Mouse (Mus musculus) adrenal gland, postnatal 25 days (tissue): ENCODE measurements around the gene Maz. TPM values are rescaled to one million over a fixed set of nuclear protein-coding genes. Genes with fewer than 3 reads are reported as not detected.

Source experiments
- DNase-seq: peaks from one replicate; pipeline ENCODE4 v3.0.0; 2021; ENCODE audit warnings: mixed read lengths
- total RNA-seq: library from RNA; stranded (reverse); gene quantifications from 2 replicates; pipeline ENCODE4 v1.2.3, GENCODE M21; 2021

Gene Maz
- total RNA-seq, 1 experiment from 2014 or later = 171 TPM

DNA sequence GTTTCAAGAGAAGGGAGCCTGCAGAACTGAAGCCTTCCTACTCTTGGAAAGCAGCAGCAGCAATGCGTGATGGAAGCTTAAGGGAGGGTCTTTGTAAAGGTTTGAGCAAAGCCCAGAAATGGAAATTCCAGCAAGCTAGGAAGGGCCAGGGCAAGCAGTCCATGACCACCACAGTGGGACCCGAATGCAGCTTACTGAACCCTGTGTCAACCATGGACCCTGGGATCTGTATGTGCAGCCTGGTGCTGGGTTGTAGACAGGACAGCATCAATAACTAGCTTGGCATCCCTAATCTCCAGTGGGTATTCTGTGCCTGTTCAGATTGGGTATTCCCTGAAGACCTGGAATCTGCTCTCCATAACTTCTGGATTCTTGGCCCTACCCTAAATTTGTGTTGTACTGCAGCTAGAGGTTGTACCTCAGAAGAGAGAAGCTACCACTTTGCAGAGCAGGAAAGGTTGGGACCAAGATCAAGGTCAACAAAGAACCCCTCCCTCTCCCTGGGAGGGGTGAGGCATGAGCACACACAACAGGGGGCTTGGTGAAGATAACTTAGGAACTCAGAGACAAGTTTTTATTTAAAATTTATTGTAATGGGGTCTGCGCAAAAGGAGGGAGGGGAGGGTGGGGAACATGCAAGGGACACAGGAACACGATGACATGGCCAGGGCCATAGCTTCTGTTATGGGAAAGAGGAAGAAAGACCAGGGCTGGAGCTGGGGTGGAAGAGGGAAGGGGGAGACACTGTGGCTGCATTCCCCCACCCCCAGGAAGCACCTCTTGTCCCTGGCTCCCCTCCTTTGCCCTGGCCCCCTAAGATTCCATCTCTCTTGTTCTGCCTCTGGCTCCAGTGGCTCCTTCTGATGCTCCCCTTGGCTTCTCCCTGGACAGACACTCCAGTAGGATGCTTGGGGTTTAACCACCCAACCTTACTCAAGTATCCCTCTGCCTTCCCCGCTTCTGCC is 5.0 kb downstream of the Maz start:
- DNase-seq = no peak

DNA sequence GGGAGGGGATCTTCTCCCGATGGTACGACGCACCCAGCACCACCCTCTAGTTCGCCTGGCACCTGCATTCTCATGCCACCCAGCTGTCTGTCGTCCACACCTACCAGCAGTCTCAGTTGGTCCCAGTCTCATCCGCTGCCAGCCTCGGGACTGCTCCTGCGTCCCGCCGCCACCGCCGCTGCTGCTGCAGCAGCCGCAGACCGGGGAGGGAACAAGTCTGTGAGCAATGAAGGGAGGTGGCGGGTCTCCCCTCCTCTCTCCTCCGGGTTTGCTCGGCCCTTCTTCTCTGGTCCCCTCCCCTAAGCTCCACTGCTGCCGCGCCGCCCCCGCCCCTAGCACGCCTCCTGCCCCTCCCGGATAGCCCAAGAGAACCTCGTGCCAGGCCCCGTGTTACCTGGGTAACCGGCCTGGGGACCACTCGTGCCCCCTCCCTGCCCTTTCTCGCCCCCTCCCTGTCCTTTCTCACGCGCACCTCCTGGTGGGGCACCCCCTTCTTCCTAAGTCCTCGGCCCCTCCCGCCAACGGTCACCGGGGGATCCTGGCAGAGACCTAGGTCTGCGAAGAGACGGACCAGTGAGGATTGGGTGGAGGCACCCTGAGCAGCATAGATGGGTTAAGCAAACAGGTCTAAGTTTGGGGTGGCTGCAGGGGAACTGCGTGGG is 5.8 kb downstream of the Maz start, which contains the start of the genes Gm42742 and Prrt2:
Gene Gm42742 (minus strand): TSS at position 197 of the 662 bp plus-strand sequence.
Gene Prrt2 (minus strand): TSS at position 311 of the 662 bp plus-strand sequence.
- peak; percentile 54 for DNase-seq

DNA sequence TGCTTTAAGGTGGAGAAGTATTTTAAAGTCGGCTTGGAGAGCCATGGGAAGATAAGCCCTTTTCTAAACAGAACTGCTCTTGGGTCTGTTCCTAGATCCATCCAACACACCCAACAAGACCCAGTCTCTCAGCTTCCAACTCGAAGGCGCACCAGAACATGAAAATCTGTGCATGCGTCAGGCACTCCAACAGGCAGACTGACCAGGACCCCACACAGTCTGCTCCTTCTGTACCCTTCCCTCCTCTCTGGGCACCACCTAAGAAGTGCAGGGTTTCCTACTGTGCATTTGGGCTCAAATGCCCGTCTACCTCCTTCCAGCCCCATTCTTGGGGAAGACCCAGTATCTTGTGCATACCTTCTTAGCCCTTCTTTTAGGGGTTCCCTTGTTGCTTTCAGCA is 6.3 kb downstream of the Maz start:
- no peak for DNase-seq

DNA sequence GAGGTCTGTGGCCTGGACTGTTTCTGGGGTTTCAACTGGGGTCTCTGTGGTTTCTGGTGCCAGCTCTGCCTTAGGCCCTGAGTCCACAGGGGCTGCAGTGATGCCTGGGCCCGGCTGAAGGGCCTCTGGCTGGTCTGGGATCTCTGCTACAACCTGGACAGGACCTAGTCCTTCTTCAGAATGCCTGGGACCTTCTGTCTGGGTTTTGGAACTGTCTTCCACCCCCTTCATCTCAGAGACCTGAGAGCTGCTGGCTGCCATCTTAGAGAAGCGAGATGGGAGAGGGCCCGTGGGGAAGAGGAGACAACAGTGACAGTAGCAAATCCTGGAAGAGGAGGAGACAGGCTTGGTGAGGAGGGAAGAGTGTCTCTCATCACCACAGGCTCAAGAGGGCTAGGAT is 6.8 kb downstream of the Maz start:
- no peak for DNase-seq

DNA sequence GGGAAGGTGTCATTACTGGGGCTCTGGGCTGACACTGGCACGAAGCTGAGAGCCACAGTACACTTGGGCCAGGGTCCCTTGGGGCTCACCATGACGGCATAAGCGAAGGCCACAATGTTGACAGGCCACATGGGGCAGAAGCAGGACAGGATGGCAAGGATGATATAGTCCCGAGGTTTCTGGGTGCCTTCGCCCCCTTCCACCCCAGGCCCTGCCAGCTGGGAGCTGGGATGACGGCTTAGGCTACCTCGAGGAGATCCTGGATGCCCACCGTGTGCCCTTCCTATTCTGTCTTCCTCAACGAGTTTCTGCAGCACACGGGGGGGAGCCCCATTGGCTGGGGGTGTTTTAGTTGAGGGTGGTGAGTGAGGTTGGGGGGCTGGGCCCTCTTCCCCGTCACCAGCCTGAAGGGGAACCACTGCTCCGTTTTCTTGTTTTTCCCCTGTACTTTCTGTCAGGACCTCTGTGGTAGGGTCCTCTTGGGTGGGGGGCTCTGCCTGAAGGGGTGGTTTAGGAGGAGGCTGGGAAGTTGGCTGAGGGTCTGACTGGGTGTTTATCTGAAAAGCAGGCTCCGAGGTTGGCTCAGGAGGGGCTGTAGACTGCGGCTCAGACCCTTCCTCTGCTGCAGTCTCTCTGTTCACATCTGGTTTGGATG is 7.4 kb downstream of the Maz start:
- no peak for DNase-seq

DNA sequence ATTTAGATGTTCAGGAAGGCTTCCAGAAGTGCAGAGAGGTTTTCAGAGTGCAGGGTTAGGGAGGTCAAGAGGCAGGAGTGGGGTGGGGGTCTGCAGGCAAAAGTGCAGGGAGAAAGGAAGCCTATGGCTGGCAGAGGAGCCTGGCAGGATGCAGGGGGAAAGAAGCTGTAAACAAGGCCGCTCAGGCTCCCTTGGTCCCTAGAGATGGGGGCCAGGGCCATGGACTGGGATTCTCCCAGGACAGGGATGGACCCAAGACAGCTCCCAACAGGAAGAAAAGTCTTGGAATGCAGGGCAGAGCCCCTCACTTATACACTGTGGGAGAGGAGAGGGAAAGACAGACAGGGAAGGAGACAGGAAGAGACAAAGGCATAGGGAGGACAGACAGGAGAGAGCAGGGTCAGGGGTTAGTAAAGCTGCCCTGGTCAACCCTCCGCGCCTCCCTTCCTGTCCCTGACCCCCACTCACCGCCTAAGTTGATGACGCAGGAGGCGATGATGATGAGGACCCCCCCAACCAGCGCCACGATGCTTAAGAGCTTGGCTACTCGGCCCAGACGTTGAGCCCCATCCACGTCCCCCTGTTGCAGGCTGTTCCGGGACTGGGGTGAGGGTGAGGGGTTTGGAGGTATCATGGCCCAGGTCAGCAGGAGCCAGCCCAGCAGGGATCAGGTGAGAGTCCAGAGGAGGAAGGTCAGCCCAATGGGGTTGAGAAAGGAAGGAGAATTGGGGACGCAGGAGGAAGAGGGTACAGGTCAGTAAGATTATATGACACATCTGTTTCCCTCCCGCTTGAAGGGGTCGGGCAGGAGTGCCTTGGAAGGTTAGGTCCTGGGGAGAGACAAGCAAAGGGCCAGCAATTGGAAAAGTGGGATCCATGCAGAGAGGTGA is 8.2 kb downstream of the Maz start:
- no peak for DNase-seq

DNA sequence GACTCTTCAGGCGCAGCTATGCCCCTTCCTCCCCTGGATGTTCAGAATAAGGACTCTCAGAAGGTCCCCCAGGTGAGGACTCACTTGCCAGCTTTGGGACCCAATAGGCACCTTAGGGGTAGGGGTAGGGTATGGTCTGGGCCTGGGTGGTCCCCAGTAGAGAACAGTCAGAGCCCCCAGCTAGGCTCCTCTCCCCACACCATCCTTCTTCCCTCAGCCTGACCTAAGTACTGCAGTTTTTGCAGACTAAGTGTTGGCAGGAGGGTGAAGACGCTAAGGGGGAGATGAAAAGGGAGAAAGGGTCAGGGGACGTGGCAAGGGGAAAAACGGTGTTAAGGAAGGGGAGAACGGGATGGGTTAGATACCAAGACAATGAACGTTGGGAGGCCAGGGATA is 8.9 kb downstream of the Maz start:
- no peak for DNase-seq

DNA sequence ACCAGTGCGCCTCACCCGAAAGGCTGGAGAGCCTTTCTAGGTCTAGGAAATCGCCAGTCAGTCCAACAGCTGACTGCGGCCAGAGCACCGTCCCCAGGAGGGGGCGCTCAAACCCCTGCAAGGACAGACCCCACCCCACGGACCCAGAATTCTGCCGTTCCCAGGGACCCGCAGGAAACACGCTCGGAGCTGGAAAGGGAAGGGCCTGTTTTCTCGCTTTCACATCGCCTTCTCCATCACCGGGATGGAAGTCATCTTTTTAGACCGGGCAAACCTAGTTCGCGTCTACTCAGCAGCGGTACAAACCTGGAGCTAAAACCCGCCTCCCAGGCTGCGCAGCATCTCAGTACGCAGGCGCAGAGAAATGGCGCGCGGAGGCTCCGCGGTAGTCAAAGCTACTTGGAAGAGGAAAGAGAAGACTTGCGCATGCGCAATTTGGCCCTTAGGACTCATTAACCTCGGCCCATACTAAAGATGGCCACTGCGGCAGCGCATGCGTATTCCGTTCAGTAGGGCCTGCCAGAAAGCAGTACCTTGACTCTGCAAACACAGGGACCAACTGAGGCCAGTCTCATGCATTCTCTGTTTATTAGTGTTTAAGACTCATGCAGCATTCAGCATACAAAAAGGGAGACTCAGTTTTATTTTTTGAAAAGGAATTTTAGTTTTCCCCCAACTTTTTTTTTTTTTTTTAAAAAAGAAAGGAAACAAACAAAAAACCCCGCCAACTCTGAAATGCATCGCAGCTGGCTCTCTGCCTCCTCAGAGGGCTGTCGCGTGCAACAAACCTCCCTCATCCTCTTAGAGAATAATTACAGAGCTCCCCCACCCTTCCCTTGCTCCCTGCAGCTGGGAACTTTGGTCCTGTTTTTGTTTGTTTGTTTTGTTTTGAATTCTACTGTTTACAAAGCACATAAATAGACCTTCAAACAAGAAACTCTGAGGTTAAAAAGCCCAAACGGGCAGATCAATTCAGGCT is 9.6 kb downstream of the Maz start, which contains the start of gene Pagr1a:
Gene Pagr1a (minus strand): TSS at position 382 of the 979 bp plus-strand sequence.
- peak; percentile 96 for DNase-seq

DNA sequence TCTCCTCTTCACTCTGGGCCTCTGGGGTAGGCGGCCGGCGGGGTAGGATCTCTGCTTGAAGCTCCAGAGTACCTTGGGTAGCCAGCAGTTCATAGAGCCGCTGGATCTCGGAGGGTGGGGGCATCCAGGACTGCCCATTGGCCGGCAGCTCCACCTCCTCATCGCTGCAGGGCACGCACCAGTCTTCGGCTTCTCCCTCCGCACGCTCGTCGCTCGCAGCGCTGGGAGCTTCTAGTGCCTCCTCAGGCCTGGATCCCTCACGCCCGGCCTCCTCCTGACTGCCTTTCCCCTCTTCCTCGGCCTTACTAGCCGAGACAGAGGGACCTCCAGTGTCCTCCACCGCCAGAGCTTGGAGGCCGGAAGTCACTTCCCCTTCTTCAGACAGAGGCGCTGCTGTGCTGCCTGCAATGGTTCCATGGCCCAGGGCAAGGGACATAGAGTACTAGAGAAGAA is 10.3 kb downstream of the Maz start:
- peak; percentile 68 for DNase-seq

DNA sequence TGATC is 10.6 kb downstream of the Maz start, which contains the start of gene Pagr1b:
Gene Pagr1b (minus strand): TSS at position 4 of the 5 bp plus-strand sequence.
- no peak for DNase-seq

DNA sequence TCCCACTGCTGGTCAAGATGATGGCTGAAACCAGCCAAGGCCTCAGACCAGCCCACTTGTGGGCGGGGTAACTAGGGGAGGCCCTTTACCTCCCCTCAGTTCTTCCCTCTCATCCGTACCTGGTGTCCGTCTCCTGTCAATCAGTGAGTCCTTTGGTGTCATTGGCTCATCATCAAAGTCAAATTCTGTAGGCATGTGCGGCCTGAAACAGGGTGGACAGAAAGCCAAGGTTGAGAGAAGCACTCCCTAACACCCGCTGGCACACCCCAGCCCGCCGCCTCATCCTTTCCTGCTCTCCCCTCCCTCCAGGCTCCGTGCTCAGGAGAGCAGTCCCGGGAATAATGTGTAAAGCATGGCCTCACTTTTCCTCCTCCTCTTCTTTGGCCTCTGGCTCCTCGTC is 10.8 kb downstream of the Maz start:
- peak; percentile 50 for DNase-seq

DNA sequence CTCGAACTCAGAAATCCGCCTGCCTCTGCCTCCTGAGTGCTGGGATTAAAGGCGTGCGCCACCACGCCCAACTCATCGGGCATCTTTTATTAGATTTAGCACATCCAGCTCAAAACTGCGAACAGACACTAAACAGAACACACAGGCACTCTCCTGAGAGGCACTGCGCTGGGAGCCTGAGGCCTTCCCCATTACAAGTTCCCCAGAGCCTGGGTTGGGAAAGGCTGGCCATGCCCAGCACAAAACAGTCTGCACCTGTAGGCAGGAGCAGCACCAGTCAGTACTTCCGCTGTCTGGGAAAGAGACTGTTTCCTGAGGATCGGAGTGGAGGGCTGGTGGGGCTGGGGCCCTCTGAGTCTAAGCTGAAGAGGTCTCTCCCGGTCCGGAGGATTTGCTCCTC is 11.8 kb downstream of the Maz start:
- DNase-seq = no peak

DNA sequence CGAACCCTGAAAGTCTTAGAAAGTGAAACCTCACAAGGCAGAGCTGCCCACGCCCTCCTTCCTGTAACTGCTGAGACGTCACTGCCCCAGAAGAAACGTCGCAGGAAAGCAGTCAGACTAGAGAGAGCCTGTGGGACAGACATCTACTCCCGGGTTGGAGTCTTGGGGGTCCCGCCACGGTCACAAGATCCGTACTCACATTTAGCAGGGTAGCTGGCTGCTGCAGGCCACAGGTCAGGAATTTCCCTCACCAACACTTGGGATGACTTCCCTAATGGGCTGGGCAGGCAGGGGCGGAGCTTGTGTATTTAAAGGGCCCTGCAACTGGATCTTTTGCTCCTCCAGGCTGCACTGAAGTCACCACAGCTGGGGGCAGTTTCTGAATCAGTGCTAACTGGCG is 12.5 kb downstream of the Maz start, which contains the start of gene Mvp:
Gene Mvp (minus strand): TSS at position 302 of the 400 bp plus-strand sequence.
- peak; percentile 67 for DNase-seq

DNA sequence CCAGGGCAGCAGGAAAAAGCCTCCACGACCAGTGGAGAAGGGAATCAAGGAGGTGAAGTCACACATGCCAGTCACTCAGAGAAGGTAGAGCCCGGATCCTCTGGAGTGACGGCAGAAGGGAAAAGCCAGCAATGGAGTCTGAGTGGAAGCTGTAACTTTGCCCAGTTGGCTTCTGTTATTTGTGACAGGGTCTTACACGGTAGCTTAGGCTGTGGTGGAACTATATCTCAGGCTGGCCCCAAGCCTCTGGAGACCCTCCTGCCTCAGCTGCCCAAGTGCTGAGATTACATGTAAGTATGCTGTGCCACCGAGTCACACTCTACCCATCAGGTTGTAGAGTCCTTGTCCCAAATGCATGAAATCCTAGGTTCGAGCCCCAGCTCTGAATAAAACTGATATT is 13.5 kb downstream of the Maz start:
- DNase-seq = no peak

DNA sequence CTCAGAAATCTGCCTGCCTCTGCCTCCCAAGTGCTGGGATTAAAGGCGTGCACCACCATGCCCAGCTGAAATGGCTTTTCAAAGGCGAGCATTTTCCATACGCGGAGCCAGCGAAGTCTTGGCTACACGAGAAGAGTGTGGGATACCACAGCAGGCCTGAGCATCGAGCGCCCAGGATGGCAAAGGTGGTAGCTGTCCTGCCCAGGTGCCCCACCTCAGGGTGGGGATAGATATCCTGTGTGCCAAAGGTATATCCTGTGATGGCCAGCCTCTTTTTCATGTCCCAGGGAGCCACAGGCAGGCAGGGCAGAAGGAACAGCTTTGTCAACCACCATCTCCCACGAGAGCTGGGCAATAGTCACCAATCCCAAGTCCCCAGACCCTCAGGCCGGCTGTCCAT is 14.0 kb downstream of the Maz start:
- DNase-seq = no peak

DNA sequence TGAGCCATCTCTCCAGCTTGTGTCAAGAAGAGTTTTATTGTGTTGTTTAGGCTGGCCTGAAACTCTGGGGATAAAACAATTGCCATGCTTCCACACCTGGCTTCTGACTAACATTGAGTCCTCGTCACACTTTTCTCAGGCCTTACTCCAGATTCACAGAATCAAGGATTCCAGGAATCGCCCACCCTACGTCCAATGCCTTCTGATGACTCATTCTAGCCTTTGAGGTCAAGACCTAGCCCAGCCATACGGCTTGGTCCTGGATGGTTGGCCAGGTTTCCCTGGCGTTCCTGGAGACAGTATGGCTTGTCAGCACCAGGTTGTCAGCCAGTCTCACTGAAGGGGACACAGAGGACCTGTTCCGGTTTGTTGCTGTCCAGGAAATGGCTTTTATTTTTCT is 14.5 kb downstream of the Maz start:
- no peak for DNase-seq

DNA sequence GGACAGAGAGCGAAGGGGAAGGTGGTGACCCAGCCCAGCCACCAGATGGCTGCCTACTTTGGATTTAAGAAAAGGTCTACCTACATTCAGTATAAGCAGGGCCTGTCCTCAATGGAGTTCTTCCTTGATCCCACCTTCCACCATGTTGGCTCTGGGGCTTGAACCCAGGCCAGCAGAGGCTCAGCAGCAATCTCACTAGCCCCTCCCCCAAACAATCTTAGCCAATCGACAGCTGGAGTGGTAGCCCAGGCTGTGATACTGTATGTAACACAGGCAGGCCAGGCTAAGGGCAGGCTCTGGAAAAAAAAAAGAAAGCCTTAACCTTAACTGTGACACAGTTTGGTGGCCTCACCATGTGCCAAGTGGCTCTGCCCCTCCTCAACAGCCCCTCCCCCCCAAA is 15.1 kb downstream of the Maz start:
- no peak for DNase-seq

DNA sequence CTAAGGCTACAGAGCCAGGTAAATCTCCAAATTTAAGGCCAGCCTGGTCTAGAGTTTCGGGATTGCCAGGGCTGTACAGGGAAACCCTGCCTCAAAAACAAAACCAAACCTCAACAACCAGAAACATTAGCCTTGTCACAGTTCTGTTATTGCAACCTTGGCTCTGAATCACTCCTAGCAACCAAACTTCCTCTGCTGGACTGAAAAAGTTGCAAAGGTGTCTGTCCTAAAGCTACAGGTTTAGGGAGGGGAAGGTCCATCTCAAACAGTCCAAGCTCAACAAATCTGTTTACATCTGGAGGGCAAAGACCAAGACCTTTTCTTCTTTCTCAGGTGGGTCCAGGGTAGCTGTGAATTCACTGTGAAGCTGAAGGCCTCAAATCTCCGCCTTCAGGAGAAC is 15.8 kb downstream of the Maz start:
- DNase-seq = no peak

DNA sequence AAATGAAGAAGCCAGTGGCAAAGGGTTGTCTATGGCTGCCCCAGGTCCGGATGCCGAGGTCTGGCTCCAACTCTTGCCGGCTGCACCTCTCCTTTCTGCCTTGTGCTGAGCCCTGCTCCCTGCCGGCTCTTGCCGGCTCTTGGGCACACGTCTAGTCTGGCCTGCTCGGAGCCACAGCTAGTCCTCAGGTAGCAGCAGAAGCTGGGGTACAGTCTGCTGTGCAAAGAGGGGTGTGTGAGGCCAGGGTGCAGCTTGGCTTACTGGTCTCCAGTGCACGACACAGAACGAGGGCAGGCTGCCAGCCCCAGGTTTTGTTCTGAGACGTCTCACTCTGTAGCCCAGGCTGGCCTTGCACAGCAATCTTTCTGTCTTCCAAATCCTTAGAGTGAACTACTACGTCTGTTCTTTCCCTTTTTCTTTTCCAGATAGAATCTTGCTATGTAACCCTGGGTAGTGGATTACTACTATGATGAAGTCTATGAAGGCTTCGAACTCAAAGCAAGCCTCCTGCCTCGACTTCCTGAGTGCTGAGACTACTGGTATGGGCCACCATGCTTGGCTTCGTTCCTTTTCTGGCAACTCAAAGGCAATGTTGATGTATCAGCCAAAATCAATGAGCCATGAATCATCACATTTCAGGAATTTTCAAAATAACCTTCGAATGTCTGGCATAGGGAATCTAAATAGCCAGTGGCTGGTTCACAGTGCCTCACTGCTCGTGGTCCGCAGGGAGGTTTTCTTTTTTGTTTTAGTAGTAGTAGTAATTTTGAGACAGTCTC is 17.3 kb downstream of the Maz start:
- no peak for DNase-seq
